Mouse (Mus musculus) spleen, adult 2 months (tissue): ENCODE data around the gene Sort1.

Experiments used
- CTCF ChIP-seq: fragments of 200-500 bp; IDR thresholded peaks from 2 replicates; pipeline ENCODE4 v1.5.1; 2011; ENCODE audit warnings: mild to moderate bottlenecking, inconsistent platforms; ENCODE audit not compliant: insufficient read depth, insufficient read length, insufficient replicate concordance; ENCODE audit errors: extremely low read depth
- POLR2A ChIP-seq: fragments of 200-500 bp; IDR thresholded peaks from 2 replicates; pipeline ENCODE4 v1.6.1; 2011; ENCODE audit warnings: low read depth, low read length, inconsistent platforms

- no peak for TF ChIP-seq CTCF
- TF ChIP-seq POLR2A: no peak
Observed at GRCm38 (mm10) chr3:108406306-108406885, 122.5 kb downstream of the Sort1 start.
